Mouse (Mus musculus) CH12.LX (cell line): ENCODE measurements around the gene Manbal. TPM values are rescaled to one million over a fixed set of nuclear protein-coding genes. Genes with fewer than 3 reads are reported as not detected.

Experiments
- DNase-seq: peaks from one replicate; pipeline ENCODE4 v3.0.0-alpha.2; 2013; ENCODE audit errors: extremely low read depth
- H3K27ac ChIP-seq: 2 replicates; pipeline ENCODE4 v1.5.1; 2012; ENCODE audit warnings: low read depth, mild to moderate bottlenecking, control low read depth, moderate library complexity; ENCODE audit not compliant: insufficient read depth
- H3K27me3 ChIP-seq: replicated peaks from 2 replicates; pipeline ENCODE3; 2012; ENCODE audit warnings: inconsistent platforms
- H3K36me3 ChIP-seq, 2 experiments: replicated peaks in 1 of 2; 2 replicates each; pipeline versions ENCODE3 to v1.6.1; 2012; ENCODE audit warnings: inconsistent platforms in 1 of 2, low read length in 1 of 2, mild to moderate bottlenecking in 1 of 2, mixed read lengths in 1 of 2, moderate library complexity in 1 of 2; ENCODE audit not compliant: control insufficient read depth in 1 of 2, insufficient read depth in 1 of 2
- H3K4me1 ChIP-seq, 2 experiments: 2 replicates each; pipeline ENCODE4 v1.6.1; 2012; ENCODE audit warnings: inconsistent platforms in 1 of 2, moderate library complexity in 1 of 2; ENCODE audit not compliant: insufficient read depth in 2 of 2, control insufficient read depth in 1 of 2
- H3K4me2 ChIP-seq: 2 replicates; pipeline ENCODE4 v1.6.1; 2012; ENCODE audit warnings: low read depth, mild to moderate bottlenecking, control low read depth; ENCODE audit not compliant: poor library complexity, insufficient read depth, severe bottlenecking
- H3K4me3 ChIP-seq, 3 experiments: fragments of 150-350 bp in 1 of 3; sonication (generic) in 1 of 3; replicated peaks in 1 of 3; 2 replicates each; pipeline versions ENCODE3 to v1.5.1; 2011 to 2012; ENCODE audit warnings: low read depth in 2 of 3, low read length in 2 of 3, mild to moderate bottlenecking in 2 of 3, moderate library complexity in 2 of 3, control low read depth in 1 of 3, improper control_type of control experiment in 1 of 3, inconsistent platforms in 1 of 3, mixed read lengths in 1 of 3; ENCODE audit not compliant: poor library complexity in 1 of 3
- H3K79me2 ChIP-seq: replicated peaks from 2 replicates; pipeline ENCODE4 v1.6.1; 2012; ENCODE audit warnings: mild to moderate bottlenecking, moderate library complexity; ENCODE audit not compliant: control insufficient read depth, poor library complexity, insufficient read depth, severe bottlenecking; ENCODE audit errors: extremely low read depth
- H3K9ac ChIP-seq: 2 replicates; pipeline ENCODE4 v1.6.1; 2012; ENCODE audit warnings: low read depth, mild to moderate bottlenecking, control low read depth, moderate library complexity; ENCODE audit not compliant: insufficient read depth
- H3K9me3 ChIP-seq: replicated peaks from 2 replicates; pipeline ENCODE3; 2012; ENCODE audit warnings: low read length, inconsistent platforms, mixed read lengths
- BHLHE40 ChIP-seq: IDR thresholded peaks from 2 replicates; pipeline ENCODE4 v1.6.1; 2011; ENCODE audit warnings: mild to moderate bottlenecking, low read depth, low read length, improper control_type of control experiment
- CHD1 ChIP-seq: IDR thresholded peaks from 2 replicates; pipeline ENCODE4 v1.6.1; 2012; ENCODE audit warnings: low read depth, low read length, improper control_type of control experiment, inconsistent platforms
- CHD2 ChIP-seq: IDR thresholded peaks from 2 replicates; pipeline ENCODE4 v1.6.1; 2011; ENCODE audit warnings: low read length, improper control_type of control experiment
- CTCF ChIP-seq, 2 experiments: IDR thresholded peaks in 1 of 2; conservative IDR thresholded peaks in 1 of 2; 2 replicates each; pipeline ENCODE4 v1.5.1; 2011 to 2012; ENCODE audit warnings: low read depth in 2 of 2, low read length in 2 of 2, improper control_type of control experiment in 1 of 2, inconsistent platforms in 1 of 2, mild to moderate bottlenecking in 1 of 2, moderate library complexity in 1 of 2
- E2F4 ChIP-seq: IDR thresholded peaks from 2 replicates; pipeline ENCODE4 v1.6.1; 2011; ENCODE audit warnings: low read depth, low read length, improper control_type of control experiment; ENCODE audit not compliant: insufficient replicate concordance
- ELF1 ChIP-seq: IDR thresholded peaks from 2 replicates; pipeline ENCODE4 v1.6.1; 2014; ENCODE audit warnings: low read depth, mild to moderate bottlenecking, inconsistent platforms, low read length, improper control_type of control experiment
- EP300 ChIP-seq: IDR thresholded peaks from 2 replicates; pipeline ENCODE4 v1.6.1; 2011; ENCODE audit warnings: low read length, improper control_type of control experiment
- ETS1 ChIP-seq: conservative IDR thresholded peaks from 2 replicates; pipeline ENCODE4 v1.6.1; 2012; ENCODE audit warnings: low read depth, mild to moderate bottlenecking, inconsistent platforms, low read length, improper control_type of control experiment, moderate library complexity
- GABPA ChIP-seq: IDR thresholded peaks from 2 replicates; pipeline ENCODE4 v1.6.1; 2012; ENCODE audit warnings: low read depth, low read length, improper control_type of control experiment, inconsistent platforms; ENCODE audit not compliant: insufficient replicate concordance
- HCFC1 ChIP-seq: IDR thresholded peaks from 2 replicates; pipeline ENCODE4 v1.6.1; 2012; ENCODE audit warnings: low read depth, mild to moderate bottlenecking, inconsistent platforms, low read length, improper control_type of control experiment
- IRF4 ChIP-seq: IDR thresholded peaks from 2 replicates; pipeline ENCODE4 v1.6.1; 2014; ENCODE audit warnings: low read depth, mild to moderate bottlenecking, inconsistent platforms, low read length, improper control_type of control experiment
- JUN ChIP-seq: IDR thresholded peaks from 2 replicates; pipeline ENCODE4 v1.6.1; 2011; ENCODE audit warnings: low read depth, mild to moderate bottlenecking, low read length, improper control_type of control experiment, moderate library complexity; ENCODE audit not compliant: insufficient read depth
- JUND ChIP-seq: conservative IDR thresholded peaks from 2 replicates; pipeline ENCODE4 v1.6.1; 2011; ENCODE audit warnings: low read depth, low read length, improper control_type of control experiment
- KAT2A ChIP-seq: IDR thresholded peaks from 2 replicates; pipeline ENCODE4 v1.6.1; 2012; ENCODE audit warnings: low read length, improper control_type of control experiment, inconsistent platforms; ENCODE audit not compliant: insufficient replicate concordance
- MAFK ChIP-seq: IDR thresholded peaks from 2 replicates; pipeline ENCODE4 v1.6.1; 2011; ENCODE audit warnings: low read length, improper control_type of control experiment; ENCODE audit not compliant: insufficient replicate concordance
- MAX ChIP-seq: IDR thresholded peaks from 2 replicates; pipeline ENCODE4 v1.6.1; 2011; ENCODE audit warnings: low read length, improper control_type of control experiment
- MAZ ChIP-seq: IDR thresholded peaks from 2 replicates; pipeline ENCODE4 v1.6.1; 2012; ENCODE audit warnings: low read depth, mild to moderate bottlenecking, inconsistent platforms, low read length, improper control_type of control experiment, moderate library complexity
- MEF2A ChIP-seq: IDR thresholded peaks from 2 replicates; pipeline ENCODE4 v1.6.1; 2014; ENCODE audit warnings: low read depth, mild to moderate bottlenecking, inconsistent platforms, low read length, improper control_type of control experiment, borderline replicate concordance
- MXI1 ChIP-seq: IDR thresholded peaks from 2 replicates; pipeline ENCODE4 v1.6.1; 2011; ENCODE audit warnings: mild to moderate bottlenecking, low read depth, low read length, improper control_type of control experiment
- MYC ChIP-seq: IDR thresholded peaks from 2 replicates; pipeline ENCODE4 v1.6.1; 2011; ENCODE audit warnings: low read depth, mild to moderate bottlenecking, improper control_type of control experiment, low read length
- NELFE ChIP-seq: IDR thresholded peaks from 2 replicates; pipeline ENCODE4 v1.6.1; 2011; ENCODE audit warnings: low read depth, low read length, improper control_type of control experiment
- NRF1 ChIP-seq: IDR thresholded peaks from 2 replicates; pipeline ENCODE4 v1.6.1; 2014; ENCODE audit warnings: low read depth, mild to moderate bottlenecking, inconsistent platforms, low read length, improper control_type of control experiment, moderate library complexity
- PAX5 ChIP-seq: IDR thresholded peaks from 2 replicates; pipeline ENCODE4 v1.6.1; 2012; ENCODE audit warnings: low read length, inconsistent platforms, mixed read lengths
- POLR2A ChIP-seq: IDR thresholded peaks from 2 replicates; pipeline ENCODE4 v1.6.1; 2011; ENCODE audit warnings: low read depth, mild to moderate bottlenecking, improper control_type of control experiment, low read length
- POLR2AphosphoS2 ChIP-seq: IDR thresholded peaks from 2 replicates; pipeline ENCODE4 v1.6.1; 2011; ENCODE audit warnings: low read depth, low read length, improper control_type of control experiment
- RAD21 ChIP-seq: IDR thresholded peaks from 2 replicates; pipeline ENCODE4 v1.6.1; 2011; ENCODE audit warnings: low read depth, mild to moderate bottlenecking, low read length, improper control_type of control experiment, moderate library complexity
- RCOR1 ChIP-seq: conservative IDR thresholded peaks from 2 replicates; pipeline ENCODE4 v1.6.1; 2012; ENCODE audit warnings: low read depth, mild to moderate bottlenecking, inconsistent platforms, low read length, improper control_type of control experiment
- SIN3A ChIP-seq: IDR thresholded peaks from 2 replicates; pipeline ENCODE4 v1.6.1; 2012; ENCODE audit warnings: low read length, improper control_type of control experiment, inconsistent platforms
- SMC3 ChIP-seq: IDR thresholded peaks from 2 replicates; pipeline ENCODE4 v1.6.1; 2011; ENCODE audit warnings: low read depth, low read length, improper control_type of control experiment
- TBP ChIP-seq: conservative IDR thresholded peaks from 2 replicates; pipeline ENCODE4 v1.6.1; 2011; ENCODE audit warnings: low read depth, low read length, improper control_type of control experiment
- TCF12 ChIP-seq: IDR thresholded peaks from 2 replicates; pipeline ENCODE4 v1.6.1; 2014; ENCODE audit warnings: low read depth, mild to moderate bottlenecking, inconsistent platforms, low read length, improper control_type of control experiment
- UBTF ChIP-seq: IDR thresholded peaks from 2 replicates; pipeline ENCODE4 v1.6.1; 2012; ENCODE audit warnings: low read depth, mild to moderate bottlenecking, inconsistent platforms, low read length, improper control_type of control experiment, moderate library complexity
- USF1 ChIP-seq: IDR thresholded peaks from 2 replicates; pipeline ENCODE4 v1.6.1; 2014; ENCODE audit warnings: low read depth, mild to moderate bottlenecking, inconsistent platforms, low read length, improper control_type of control experiment
- USF2 ChIP-seq: conservative IDR thresholded peaks from 2 replicates; pipeline ENCODE4 v1.6.1; 2011; ENCODE audit warnings: low read depth, low read length, improper control_type of control experiment
- ZC3H11A ChIP-seq: IDR thresholded peaks from 2 replicates; pipeline ENCODE4 v1.6.1; 2012; ENCODE audit warnings: low read depth, mild to moderate bottlenecking, inconsistent platforms, low read length, improper control_type of control experiment
- ZKSCAN1 ChIP-seq: IDR thresholded peaks from 2 replicates; pipeline ENCODE4 v1.6.1; 2012; ENCODE audit warnings: low read depth, inconsistent platforms, low read length, improper control_type of control experiment, borderline replicate concordance
- ZMIZ1 ChIP-seq: IDR thresholded peaks from 2 replicates; pipeline ENCODE4 v1.6.1; 2012; ENCODE audit warnings: low read depth, mild to moderate bottlenecking, inconsistent platforms, low read length, improper control_type of control experiment
- ZNF384 ChIP-seq: IDR thresholded peaks from 2 replicates; pipeline ENCODE4 v1.6.1; 2012; ENCODE audit warnings: low read depth, low read length, improper control_type of control experiment, inconsistent platforms
- dilution Hi-C: fragments of 300-500 bp; cut with MboI; formaldehyde crosslinking; loops from 2 replicates; pipeline ENCODE4 v1.14.3; 2020; ENCODE audit warnings: low sequenced_read_pairs; ENCODE audit not compliant: extremely low pct_unique_long_range_greater_than_20kb, extremely low pct_ligation_motif_present
- in situ Hi-C: fragments of 300-500 bp; cut with MboI; formaldehyde crosslinking; loops from 3 replicates; pipeline ENCODE4 v1.14.3; 2019; ENCODE audit warnings: low sequenced_read_pairs, low pct_ligation_motif_present, low pct_unique_long_range_greater_than_20kb, mixed read lengths
- polyA plus RNA-seq: library from polyadenylated mRNA; unstranded; fragments of >175 nt; gene quantifications from 2 replicates; pipeline ENCODE4 v1.2.1, GENCODE M21; 2012; ENCODE audit warnings: low read depth; ENCODE audit not compliant: insufficient read length
- total RNA-seq, 2 experiments: library from RNA; depleted of rRNA; stranded (reverse); fragments of 300-350 nt in 1 of 2; fragments of >200 nt in 1 of 2; gene quantifications; 2 replicates each; pipeline ENCODE4 v1.2.3; 2012 to 2014

The Manbal gene
- total RNA-seq (2012; rRNA removed): 15.4 and 17.0 TPM in 2 replicates
- total RNA-seq (2014; rRNA removed): 10.8 and 13.7 TPM in 2 replicates
- 21.7 and 29.4 TPM in 2 replicates for polyA plus RNA-seq

GRCm38 (mm10) chr2:157367184-157367893 lies at the start of gene Manbal:
TSS of gene Manbal (plus strand) at chr2:157367594.
- DNase-seq: peak; percentile 89
- TF ChIP-seq RCOR1 (no peak; the same call in 1 of the 2 replicates), MXI1 (peak; percentile 61; the same call in 1 of the 2 replicates), JUN (no peak), TCF12 (peak; percentile 83), UBTF (peak; percentile 86), NELFE (peak; percentile 93), BHLHE40 (peak; percentile 58), RAD21 (no peak), ETS1 (no peak), POLR2A (peak; percentile 88), HCFC1 (peak; percentile 93), KAT2A (peak; percentile 90; the same call in 1 of the 2 replicates), MAZ (no peak), MAFK (no peak), MYC (0 out of 2 replicates have a peak, but pooled peaks have one; percentile 46), MAX (no peak), CHD1 (no peak), TBP (peak; percentile 80; the same call in 1 of the 2 replicates), E2F4 (no peak), CTCF (conservative IDR thresholded peaks at IDR 0.05 in 1 of 2, IDR thresholded peaks at IDR 0.05 in 1 of 2; ENCODE audit: low read depth in 2 of 2, low read length in 2 of 2) (no peak), SIN3A (peak; percentile 59; the same call in 1 of the 2 replicates), ZNF384 (no peak), EP300 (no peak), ZC3H11A (no peak), CHD2 (peak; percentile 93), USF2 (no peak), MEF2A (0 out of 2 replicates have a peak, but pooled peaks have one; percentile 32), ZMIZ1 (peak; percentile 69), JUND (no peak), GABPA (no peak; the same call in 1 of the 2 replicates), PAX5 (no peak), ZKSCAN1 (no peak), ELF1 (peak; percentile 94), POLR2AphosphoS2 (peak; percentile 69; the same call in 1 of the 2 replicates), SMC3 (no peak; the same call in 1 of the 2 replicates), IRF4 (peak; percentile 65; the same call in 1 of the 2 replicates), USF1 (no peak; the same call in 1 of the 2 replicates), NRF1 (0 out of 2 replicates have a peak, but pooled peaks have one; percentile 24)
- Histone ChIP-seq H3K9me3 (no peaks in the 10 kb centered on the region), H3K36me3 (peaks cover 0 to 26% of the 10 kb centered on the region in 2 experiments), H3K9ac (peak within 1 kb of the TSS; percentile 90), H3K27ac (peak within 1 kb of the TSS; percentile 21; the same call in 1 of the 2 replicates), H3K4me2 (peak within 1 kb of the TSS; percentile 75), H3K27me3 (no peaks in the 10 kb centered on the region), H3K4me3 (peak within 1 kb of the TSS; percentile 87 to 94 (median 93)), H3K79me2 (peaks cover 16% of the 10 kb centered on the region), H3K4me1 (peaks cover 5 to 20% of the 10 kb centered on the region in 2 experiments; a peak in 3 of 4 replicates)
- in situ Hi-C loops: no loop called here
- dilution Hi-C loops: no loop called here
